Mouse (Mus musculus) midbrain, embryonic 11.5 days (tissue): ENCODE results near the gene 1700001P01Rik. TPM values are rescaled to one million over a fixed set of nuclear protein-coding genes. Genes with fewer than 3 reads are reported as not detected.
A peak's percentile ranks its signal among the peaks of the same experiment; 100 is the strongest.

Experiments used
- ATAC-seq: fragments of 200-750 bp; cut with Nextera tagmentation; 2 replicates; pipeline ENCODE4 v1.8.0; 2017; ENCODE audit warnings: moderate TSS enrichment, moderate library complexity; ENCODE audit not compliant: low FRiP score
- DNase-seq: peaks from one replicate; pipeline ENCODE4 v3.0.0; 2015; ENCODE audit warnings: low spot score; ENCODE audit errors: missing footprints
- H3K27ac ChIP-seq: fragments of 300-500 bp; sonication (generic); 2 replicates; pipeline ENCODE4 v1.5.1; 2014; ENCODE audit warnings: low read depth, low read length
- H3K27me3 ChIP-seq: fragments of 300-500 bp; sonication (generic); 2 replicates; pipeline ENCODE4 v1.6.1; 2014; ENCODE audit warnings: mild to moderate bottlenecking, low read length, moderate library complexity, mixed read lengths; ENCODE audit not compliant: control insufficient read depth, insufficient read depth
- H3K36me3 ChIP-seq: fragments of 300-500 bp; sonication (generic); 2 replicates; pipeline ENCODE4 v1.6.1; 2014; ENCODE audit warnings: mild to moderate bottlenecking, low read length, moderate library complexity, mixed read lengths; ENCODE audit not compliant: control insufficient read depth, insufficient read depth
- H3K4me1 ChIP-seq: fragments of 300-500 bp; sonication (generic); 2 replicates; pipeline ENCODE4 v1.6.1; 2014; ENCODE audit warnings: low read length; ENCODE audit not compliant: control insufficient read depth, insufficient read depth
- H3K4me2 ChIP-seq: fragments of 300-500 bp; sonication (generic); 2 replicates; pipeline ENCODE4 v1.6.1; 2014; ENCODE audit warnings: mild to moderate bottlenecking, moderate library complexity
- H3K4me3 ChIP-seq: fragments of 300-500 bp; sonication (generic); 2 replicates; pipeline ENCODE4 v1.5.1; 2014; ENCODE audit warnings: low read depth, low read length
- H3K9ac ChIP-seq: fragments of 300-500 bp; sonication (generic); 2 replicates; pipeline ENCODE4 v1.6.1; 2014; ENCODE audit warnings: low read length
- H3K9me3 ChIP-seq: fragments of 300-500 bp; sonication (generic); 2 replicates; pipeline ENCODE4 v1.6.1; 2016; ENCODE audit warnings: low read length; ENCODE audit not compliant: control insufficient read depth
- WGBS: fragments of 180-500 bp; shearing (Covaris S2); extraction: QIAGEN DNeasy Blood & Tissue Kit; methylation state at CpG from one replicate; pipeline ENCODE4 v1.1.7; 2014; 5-methylcytosine and 5-hydroxymethylcytosine counted together
- polyA plus RNA-seq: library from polyadenylated mRNA; unstranded; fragments of >200 nt; fragmentation: Nextera tagmentation; extraction: Ambion mirVana; gene quantifications from 2 replicates; pipeline ENCODE4 v1.2.1, GENCODE M21; 2014

Gene 1700001P01Rik
- polyA plus RNA-seq, 1 experiment from 2014 or later, result 0.78 TPM

DNA sequence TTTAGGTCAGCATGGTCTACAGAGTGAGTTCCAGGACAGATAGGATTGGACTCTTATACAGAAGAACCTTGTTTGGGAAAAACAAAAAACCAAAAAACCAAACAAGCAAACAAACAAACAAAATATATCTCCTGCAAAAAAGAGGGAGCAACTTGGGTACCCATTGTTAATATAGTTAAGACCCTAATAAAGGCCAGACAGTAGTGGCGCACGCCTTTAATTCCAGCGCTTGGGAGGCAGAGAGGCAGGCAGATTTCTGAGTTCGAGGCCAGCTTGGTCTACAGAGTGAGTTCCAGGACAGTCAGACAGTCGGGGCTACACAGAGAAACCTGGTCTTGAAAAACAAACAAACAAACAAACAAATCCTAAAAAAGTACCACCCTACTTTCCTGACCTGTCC lies 14.0 kb upstream of the 1700001P01Rik start:
- DNase-seq (peak; percentile 57), ATAC-seq (no peak)
- H3K4me3 ChIP-seq, result no peak overlapping the region
- H3K9me3 ChIP-seq, result no peaks in the 10 kb centered on the region
- H3K36me3 ChIP-seq, result no peaks in the 10 kb centered on the region
- H3K27me3 ChIP-seq, result no peaks in the 10 kb centered on the region
- H3K4me1 ChIP-seq, result no peaks in the 10 kb centered on the region
- no peak overlapping the region for H3K27ac ChIP-seq
- no peak overlapping the region for H3K9ac ChIP-seq
- 86% methylated on average over 5 of the region's 5 CpGs for WGBS
- H3K4me2 ChIP-seq, result no peak overlapping the region

DNA sequence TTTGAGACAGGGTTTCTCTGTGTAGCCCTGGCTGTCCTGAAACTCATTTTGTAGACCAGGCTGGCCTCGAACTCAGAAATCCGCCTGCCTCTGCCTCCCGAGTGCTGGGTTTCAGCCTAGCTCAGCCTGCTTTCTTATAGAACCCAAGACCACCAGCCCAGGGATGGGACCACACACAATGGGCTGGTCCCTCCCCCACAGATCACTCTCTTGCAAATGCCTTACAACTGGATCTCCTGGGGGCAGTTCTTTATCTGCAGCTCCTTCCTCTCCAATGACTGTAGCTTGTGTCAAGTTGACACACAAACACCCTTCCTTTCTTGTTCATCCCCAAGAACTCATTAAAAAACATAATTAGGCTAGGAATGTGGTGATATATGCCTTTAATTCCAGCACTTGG lies 12.2 kb upstream of the 1700001P01Rik start:
- H3K9me3 ChIP-seq, result no peaks in the 10 kb centered on the region
- no peaks in the 10 kb centered on the region for H3K36me3 ChIP-seq
- ATAC-seq (no peak), DNase-seq (no peak)
- H3K27me3 ChIP-seq, result no peaks in the 10 kb centered on the region
- no peak overlapping the region for H3K4me2 ChIP-seq
- H3K4me3 ChIP-seq, result no peak overlapping the region
- no peak overlapping the region for H3K9ac ChIP-seq
- no peak overlapping the region for H3K27ac ChIP-seq
- no peaks in the 10 kb centered on the region for H3K4me1 ChIP-seq
- 94% methylated on average over 3 of the region's 3 CpGs for WGBS

DNA sequence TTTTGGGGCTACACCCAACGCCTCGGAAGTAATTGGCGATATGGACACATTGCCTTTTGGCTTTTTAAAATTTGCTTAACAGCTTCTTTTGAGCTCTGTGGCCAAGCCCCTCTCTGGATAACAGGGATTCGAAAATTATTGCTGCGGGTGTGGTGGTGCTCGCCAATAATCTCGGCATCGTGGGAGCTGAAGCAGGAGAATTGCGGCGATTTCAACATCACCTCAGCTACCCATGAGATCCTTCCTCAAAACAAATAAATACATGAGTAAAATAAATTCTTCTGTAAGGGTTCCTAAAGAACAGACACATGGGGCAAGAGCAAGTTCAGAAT lies 6.8 kb upstream of the 1700001P01Rik start:
- no peak overlapping the region; the same call in 1 of the 2 replicates for H3K27ac ChIP-seq

DNA sequence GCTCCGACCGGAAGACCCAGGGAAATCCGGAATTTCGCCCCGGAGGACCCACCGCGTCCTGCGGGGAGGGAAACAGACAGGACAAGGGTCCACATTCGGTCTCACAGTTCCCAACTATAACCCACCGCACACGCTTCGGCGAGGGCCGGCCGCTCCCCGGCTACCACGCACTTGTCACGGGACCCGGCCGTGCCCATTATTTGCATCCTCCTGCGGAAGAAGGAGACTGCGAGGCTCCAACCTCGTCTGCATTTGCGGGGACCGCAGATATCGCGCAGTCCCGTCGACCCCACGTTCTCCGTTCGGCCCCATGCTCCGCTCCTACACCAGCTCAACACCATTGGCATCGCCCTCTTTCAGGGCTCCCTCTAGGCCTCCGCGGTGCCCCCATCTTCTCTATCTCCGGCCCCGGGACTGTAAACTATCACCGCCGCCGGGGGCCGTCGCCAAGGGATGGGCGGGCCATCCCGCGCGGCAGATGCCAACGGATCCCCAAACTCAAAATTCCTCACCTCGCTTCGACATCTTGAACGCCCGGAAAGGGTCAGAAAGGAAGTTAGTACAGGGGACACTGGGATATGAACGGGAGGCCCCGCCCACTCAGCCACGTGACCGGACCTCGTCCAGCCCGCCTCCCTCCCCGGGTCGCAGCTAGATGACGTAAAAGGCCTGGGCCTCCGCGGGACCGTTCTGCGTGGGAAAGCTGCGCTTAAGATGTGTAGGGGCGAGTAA lies 6.3 kb upstream of the 1700001P01Rik start, which contains the start of gene Rpl23:
Gene Rpl23 (minus strand): TSS at position 606 of the 732 bp plus-strand sequence.
- Histone ChIP-seq H3K4me2 (peak within 1 kb of the TSS; percentile 83), H3K4me1 (peaks cover 8% of the 10 kb centered on the region), H3K27ac (peak within 1 kb of the TSS; percentile 88), H3K4me3 (peak within 1 kb of the TSS; percentile 99), H3K27me3 (no peaks in the 10 kb centered on the region), H3K36me3 (peaks cover 20% of the 10 kb centered on the region), H3K9me3 (no peaks in the 10 kb centered on the region), H3K9ac (peak within 1 kb of the TSS; percentile 98)
- WGBS, result under 1% methylated on average over 67 of the region's 67 CpGs
- DNase-seq (peak; percentile 100), ATAC-seq (peak; percentile 93)

More for the DNA sequence above, 6.8 kb upstream of the 1700001P01Rik start:
- H3K9me3 ChIP-seq, result no peaks in the 10 kb centered on the region
- peak overlapping the region; percentile 99 for H3K4me3 ChIP-seq
- under 1% methylated on average over 10 of the region's 10 CpGs for WGBS
- no peaks in the 10 kb centered on the region for H3K27me3 ChIP-seq
- no peak for ATAC-seq
- H3K36me3 ChIP-seq, result peaks cover 14% of the 10 kb centered on the region
- H3K4me1 ChIP-seq, result peaks cover 8% of the 10 kb centered on the region
- H3K9ac ChIP-seq, result peak overlapping the region; percentile 98
- DNase-seq, result no peak
- H3K4me2 ChIP-seq, result peak overlapping the region; percentile 56

DNA sequence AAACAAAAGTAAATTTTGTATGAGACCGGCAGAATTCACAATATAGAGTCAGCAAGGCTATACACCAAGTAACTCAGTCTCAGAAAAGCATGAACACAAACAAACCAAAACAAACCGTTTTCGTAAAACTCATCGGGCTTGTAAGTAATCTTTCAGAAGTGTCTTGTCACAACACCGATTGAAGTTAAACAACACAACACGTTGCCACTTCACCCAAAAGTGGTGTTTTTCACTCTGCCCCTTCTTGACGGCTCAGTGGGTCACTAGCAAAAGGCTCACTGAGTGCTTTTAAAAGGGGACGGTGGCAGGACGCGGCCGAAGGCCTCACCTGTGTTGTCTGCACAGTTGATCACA lies 5.7 kb upstream of the 1700001P01Rik start:
- H3K27ac ChIP-seq, result peak overlapping the region; percentile 88; the same call in 1 of the 2 replicates
- peak overlapping the region; percentile 83 for H3K4me2 ChIP-seq
- peak overlapping the region; percentile 99 for H3K4me3 ChIP-seq
- no peaks in the 10 kb centered on the region for H3K27me3 ChIP-seq
- H3K36me3 ChIP-seq, result peaks cover 20% of the 10 kb centered on the region
- WGBS, result 3% methylated on average over 11 of the region's 11 CpGs
- peak overlapping the region; percentile 98 for H3K9ac ChIP-seq
- ATAC-seq (no peak), DNase-seq (no peak)
- H3K4me1 ChIP-seq, result peaks cover 8% of the 10 kb centered on the region
- no peaks in the 10 kb centered on the region for H3K9me3 ChIP-seq

DNA sequence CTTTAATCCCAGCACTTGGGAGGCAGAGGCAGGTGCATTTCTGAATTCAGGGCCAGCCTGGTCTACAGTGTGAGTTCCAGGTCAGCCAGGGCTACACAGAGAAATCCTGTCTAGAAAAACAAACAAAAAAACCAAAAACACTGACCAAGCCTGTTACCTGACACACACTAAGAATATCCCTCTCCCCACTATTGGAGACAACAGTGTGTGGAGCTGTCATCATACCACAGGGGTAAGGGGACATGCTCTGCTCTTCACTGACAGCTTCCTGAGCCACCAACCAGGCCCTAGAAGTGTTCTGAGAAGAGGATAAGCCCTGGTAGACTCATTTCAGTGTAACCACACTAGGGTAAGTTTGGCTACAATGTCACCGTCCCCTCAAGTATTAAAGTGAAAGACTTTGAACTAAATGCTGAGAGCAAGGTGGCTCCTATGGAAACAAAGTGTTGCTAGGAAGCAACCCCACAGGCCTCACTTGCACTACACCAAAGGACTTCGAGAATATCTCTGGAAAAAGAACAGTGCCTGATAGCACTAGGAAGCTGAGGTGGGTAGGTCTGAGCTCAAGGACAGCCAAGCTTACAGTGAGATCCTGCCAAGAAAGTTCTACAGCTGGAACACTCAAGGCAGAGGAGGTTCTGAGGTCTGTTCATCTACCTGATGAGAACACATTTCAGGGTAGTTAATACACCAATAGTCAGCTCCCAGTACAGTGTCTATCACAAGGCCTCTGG lies 4.4 kb upstream of the 1700001P01Rik start:
- peaks cover 8% of the 10 kb centered on the region for H3K4me1 ChIP-seq
- no peak overlapping the region for H3K9ac ChIP-seq
- peaks cover 22% of the 10 kb centered on the region for H3K36me3 ChIP-seq
- H3K27ac ChIP-seq, result no peak overlapping the region
- ATAC-seq (no peak), DNase-seq (peak; percentile 76)
- H3K4me3 ChIP-seq, result 0 out of 2 replicates have a peak overlapping the region, but pooled peaks have one; percentile 99
- H3K9me3 ChIP-seq, result no peaks in the 10 kb centered on the region
- no peaks in the 10 kb centered on the region for H3K27me3 ChIP-seq
- 84% methylated on average over 2 of the region's 2 CpGs for WGBS
- peak overlapping the region; percentile 83; the same call in 1 of the 2 replicates for H3K4me2 ChIP-seq

DNA sequence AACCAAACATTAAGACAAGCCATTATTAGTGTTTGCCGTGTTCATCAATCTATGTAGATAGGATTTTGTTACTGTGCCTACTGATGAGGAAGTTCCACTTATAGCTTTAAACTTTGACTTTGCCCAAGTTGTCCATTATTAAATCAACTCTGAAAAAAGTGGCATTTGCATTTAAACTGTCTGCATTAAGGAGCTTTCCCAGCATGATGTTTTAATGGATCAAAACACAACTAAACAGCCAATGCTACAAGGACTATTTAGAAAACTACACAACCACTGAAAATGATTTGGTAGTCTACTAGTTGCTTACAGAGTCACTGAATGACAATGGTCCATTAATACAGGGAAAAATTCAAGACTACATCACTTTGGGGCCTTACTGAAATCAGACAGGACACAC lies 3.2 kb upstream of the 1700001P01Rik start:
- Histone ChIP-seq H3K4me2 (no peak overlapping the region), H3K36me3 (peaks cover 22% of the 10 kb centered on the region), H3K27ac (no peak overlapping the region), H3K27me3 (no peaks in the 10 kb centered on the region), H3K4me3 (no peak overlapping the region), H3K4me1 (peaks cover 8% of the 10 kb centered on the region), H3K9me3 (no peaks in the 10 kb centered on the region), H3K9ac (no peak overlapping the region)
- DNase-seq (no peak), ATAC-seq (no peak)
- 100% methylated on average over 1 of the region's 1 CpGs for WGBS

DNA sequence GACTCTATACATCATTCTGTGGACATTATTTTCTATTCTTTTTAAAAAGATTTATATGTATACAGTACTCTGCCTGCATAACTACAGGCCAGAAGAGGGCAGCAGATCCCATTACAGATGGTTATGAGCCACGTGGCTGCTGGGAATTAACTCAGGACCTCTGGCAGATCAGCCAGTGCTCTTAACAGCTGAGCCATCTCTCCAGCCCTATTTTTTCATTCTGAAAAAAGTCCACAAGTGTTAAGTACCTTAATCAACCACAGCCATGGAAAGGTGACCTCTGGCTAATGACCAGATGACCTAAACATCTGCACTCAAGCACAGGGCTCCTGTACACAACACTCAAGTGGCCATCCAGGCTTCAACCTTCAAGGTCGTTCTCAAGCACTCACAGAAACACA lies 1.4 kb upstream of the 1700001P01Rik start:
- H3K9me3 ChIP-seq, result no peaks in the 10 kb centered on the region
- H3K4me3 ChIP-seq, result no peak overlapping the region
- no peak overlapping the region for H3K9ac ChIP-seq
- 52% methylated on average over 2 of the region's 2 CpGs for WGBS
- H3K4me1 ChIP-seq, result peaks cover 8% of the 10 kb centered on the region
- no peak overlapping the region for H3K4me2 ChIP-seq
- DNase-seq (peak; percentile 81), ATAC-seq (no peak)
- peaks cover 22% of the 10 kb centered on the region for H3K36me3 ChIP-seq
- no peaks in the 10 kb centered on the region for H3K27me3 ChIP-seq
- no peak overlapping the region for H3K27ac ChIP-seq

DNA sequence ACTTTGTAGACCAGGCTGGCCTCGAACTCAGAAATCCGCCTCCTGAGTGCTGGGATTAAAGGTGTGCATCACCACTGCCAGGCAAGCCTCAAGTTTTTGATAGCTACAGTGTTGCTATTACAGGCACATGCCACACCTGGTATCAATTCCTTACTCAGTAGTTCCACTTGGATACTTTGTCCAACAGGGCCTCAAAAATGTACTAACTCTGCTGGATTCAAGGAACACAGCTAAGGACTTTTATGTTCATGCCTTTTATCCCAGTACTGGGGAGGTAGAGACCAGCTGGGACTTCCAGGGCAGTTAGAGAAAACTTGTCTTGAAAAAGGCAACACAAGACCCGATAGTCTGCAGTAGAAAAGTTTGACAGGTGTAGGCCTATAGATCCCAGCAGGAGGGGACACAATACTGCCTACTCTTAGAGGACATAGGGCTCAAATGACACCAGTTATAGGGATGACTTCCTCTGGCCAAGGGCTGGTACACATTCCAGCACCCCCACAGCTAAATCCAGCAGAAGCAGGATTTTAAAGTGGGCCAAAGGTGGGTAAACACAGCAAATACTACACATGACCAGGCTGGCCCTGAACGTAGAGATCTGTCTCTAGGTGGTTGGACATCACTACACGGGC lies 895 bp upstream of the 1700001P01Rik start:
- Histone ChIP-seq H3K27me3 (no peaks in the 10 kb centered on the region), H3K4me3 (no peak overlapping the region), H3K27ac (no peak overlapping the region), H3K36me3 (peaks cover 22% of the 10 kb centered on the region), H3K4me1 (peaks cover 8% of the 10 kb centered on the region), H3K9me3 (no peaks in the 10 kb centered on the region), H3K9ac (no peak overlapping the region), H3K4me2 (no peak overlapping the region)
- no peak for ATAC-seq
- WGBS, result 62% methylated on average over 5 of the region's 5 CpGs
- DNase-seq, result peak; percentile 86
